Mouse (Mus musculus): Measurements from ENCODE around the gene Lig1. TPM values are rescaled to one million over a fixed set of nuclear protein-coding genes. Genes with fewer than 3 reads are reported as not detected.

Gene Lig1
- total RNA-seq (2023) = 10 to 100 TPM; 67.4 to 83.8 TPM

GRCm38 (mm10) chr7:13277081-13277480 is at the start of gene Lig1:
Gene Lig1 (plus strand): TSS chr7:13277283.

GRCm38 (mm10) chr7:13278308-13278891 is 1.3 kb downstream of the Lig1 start, which contains the start of gene Zswim9:
Gene Zswim9 (minus strand): TSS chr7:13278721.

GRCm38 (mm10) chr7:13324316-13324715 is 47.2 kb downstream of the Lig1 start, which contains the start of gene Pla2g4c:
Gene Pla2g4c (plus strand): TSS chr7:13324655.

Other genes starting within 250 kb of the Lig1 start
- gene Chmp2a, start 242.5 kb upstream of the Lig1 start, total RNA-seq (2023) = 100 to 1,000 TPM; 146 to 163 TPM
- 10 to 100 TPM; 86.2 to 93.4 TPM for gene Ube2m, start 239.0 kb upstream of the Lig1 start, total RNA-seq (2023)
- gene Mzf1, start 222.5 kb upstream of the Lig1 start, total RNA-seq (2023) = 1 to 10 TPM in 1 of 2 experiments, under 1 TPM in 1; 0.46 to 1.4 TPM
- not detected for gene Vmn1r85, start 182.1 kb upstream of the Lig1 start, total RNA-seq (2023)
- not detected for gene Vmn1r86, start 157.4 kb upstream of the Lig1 start, total RNA-seq (2023)
- not detected for gene Vmn1r87, start 137.1 kb upstream of the Lig1 start, total RNA-seq (2023)
- gene Vmn1r88, start 117.7 kb upstream of the Lig1 start, total RNA-seq (2023) = under 1 TPM; 0.07 to 0.11 TPM
- not detected for gene Vmn1r89, start 64.3 kb upstream of the Lig1 start, total RNA-seq (2023)
- gene Zswim9, start 1.4 kb downstream of the Lig1 start, total RNA-seq (2023) = 1 to 10 TPM; 1.5 to 2.1 TPM
- gene Pla2g4c, start 47.4 kb downstream of the Lig1 start, total RNA-seq (2023) = 1 to 10 TPM; 2.5 to 2.9 TPM
- gene Cabp5, start 120.8 kb downstream of the Lig1 start, total RNA-seq (2023) = under 1 TPM in 1 of 2 experiments, not detected in 1; 0.44 TPM
- gene Bsph1, start 173.6 kb downstream of the Lig1 start, total RNA-seq (2023) = not detected